In the genomic region with DNA sequence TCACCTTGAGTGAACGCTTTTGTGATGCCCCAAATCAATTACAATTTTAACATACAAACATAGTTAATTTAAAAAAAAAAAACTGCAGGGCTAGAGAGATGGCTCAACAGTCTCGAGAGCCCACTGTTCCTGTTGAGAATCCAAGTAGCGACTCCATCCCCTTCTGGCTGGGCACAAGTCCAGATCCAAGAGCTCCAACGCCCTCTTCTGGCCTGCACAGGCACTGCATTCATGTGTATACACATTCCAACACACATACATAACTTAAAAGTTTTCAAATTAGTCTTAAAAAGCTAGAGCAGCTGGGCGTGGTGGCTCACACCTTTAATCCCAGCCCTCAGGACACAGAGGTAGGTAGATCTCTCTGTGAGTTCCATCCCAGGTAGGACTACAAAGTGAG, we compare ENCODE assay signal across 12 mouse cellular contexts. TPM values are rescaled to one million over a fixed set of nuclear protein-coding genes. Genes with fewer than 3 reads are reported as not detected.
A peak's percentile ranks its signal among the peaks of the same experiment; 100 is the strongest.
DNase-seq lines count a peak whose midpoint lies in the region; ATAC-seq and TF ChIP-seq lines count a peak whose summit lies in the region.
"Had no signal": no experiment of that assay in that cellular context is flagged by ENCODE, and none has a peak within 500 bp of the region (broad histone marks: within the 10 kb centered on the region; RNA-seq: fewer than 3 reads in every experiment).

No protein-coding gene starts in this region.

- no peaks in the 10 kb centered on the region for H3K27me3 ChIP-seq in kidney, postnatal 0 days (ENCODE audit: insufficient read depth, low read length)
- no peaks in the 10 kb centered on the region for H3K27me3 ChIP-seq in kidney, embryonic 14.5 days (ENCODE audit: control insufficient read depth, insufficient read depth, low read length)
- H3K27me3 ChIP-seq: midbrain, embryonic 12.5 days had no signal

- H3K36me3 ChIP-seq in kidney, postnatal 0 days (ENCODE audit: insufficient read depth, low read length), result no peaks in the 10 kb centered on the region
- no peaks in the 10 kb centered on the region for H3K36me3 ChIP-seq in kidney, embryonic 14.5 days (ENCODE audit: control insufficient read depth, insufficient read depth, low read length)
- H3K36me3 ChIP-seq: forebrain, embryonic 10.5 days; midbrain, embryonic 12.5 days had no signal

- no peak overlapping the region for H3K4me2 ChIP-seq in kidney, postnatal 0 days (ENCODE audit: low read length)
- no peak overlapping the region for H3K4me2 ChIP-seq in kidney, embryonic 14.5 days (replicated peaks; ENCODE audit: low read depth, low read length)
- H3K4me2 ChIP-seq: midbrain, embryonic 12.5 days had no signal

- TF ChIP-seq CTCF in kidney, postnatal 0 days (IDR thresholded peaks at IDR 0.05; ENCODE audit: low read depth), result peak; percentile 55; the same call in 1 of the 2 replicates
- peak; percentile 31; the same call in 1 of the 2 replicates for TF ChIP-seq CTCF in brain, embryonic 14.5 days (IDR thresholded peaks at IDR 0.05; ENCODE audit: borderline replicate concordance, extremely low read depth, insufficient read depth, insufficient read length)

- no peak for ATAC-seq in kidney, postnatal 0 days (replicated peaks; ENCODE audit: low FRiP score, low read depth)
- ATAC-seq in kidney, embryonic 14.5 days (ENCODE audit: low FRiP score, low TSS enrichment), result no peak

- H3K4me3 ChIP-seq in kidney, postnatal 0 days (replicated peaks; ENCODE audit: low read depth, low read length), result no peak overlapping the region
- H3K4me3 ChIP-seq in kidney, embryonic 14.5 days (ENCODE audit: low read length), result no peak overlapping the region
- H3K4me3 ChIP-seq: forebrain, embryonic 10.5 days; midbrain, embryonic 12.5 days had no signal

- H3K9me3 ChIP-seq in kidney, postnatal 0 days (replicated peaks; ENCODE audit: low read length), result no peaks in the 10 kb centered on the region
- no peaks in the 10 kb centered on the region for H3K9me3 ChIP-seq in kidney, embryonic 14.5 days (ENCODE audit: control insufficient read depth, low read length)
- H3K9me3 ChIP-seq: forebrain, embryonic 10.5 days; midbrain, embryonic 12.5 days had no signal

- H3K4me1 ChIP-seq in kidney, postnatal 0 days (replicated peaks; ENCODE audit: insufficient read depth, low read length), result no peaks in the 10 kb centered on the region
- no peaks in the 10 kb centered on the region for H3K4me1 ChIP-seq in kidney, embryonic 14.5 days (ENCODE audit: control insufficient read depth, insufficient read depth, low read length)
- H3K4me1 ChIP-seq: forebrain, embryonic 10.5 days; midbrain, embryonic 12.5 days had no signal

- H3K27ac ChIP-seq in kidney, postnatal 0 days, result no peak overlapping the region
- no peak overlapping the region for H3K27ac ChIP-seq in kidney, embryonic 14.5 days (ENCODE audit: low read depth, low read length)
- H3K27ac ChIP-seq: forebrain, embryonic 10.5 days; midbrain, embryonic 12.5 days had no signal

- H3K9ac ChIP-seq in kidney, postnatal 0 days (ENCODE audit: low read depth, low read length), result no peak overlapping the region
- H3K9ac ChIP-seq in kidney, embryonic 14.5 days (ENCODE audit: low read depth, low read length), result no peak overlapping the region
- H3K9ac ChIP-seq: midbrain, embryonic 12.5 days had no signal

- 66% methylated on average over 5 of the region's 5 CpGs for WGBS in kidney, postnatal 0 days
- 62% methylated on average over 5 of the region's 5 CpGs for WGBS in kidney, embryonic 14.5 days

- DNase-seq in kidney, postnatal 0 days (ENCODE audit: low spot score), result peak; percentile 15
- DNase-seq in right cerebral cortex, postnatal 4 days, result peak; percentile 34
- DNase-seq in right cerebral cortex, adult 2 months (ENCODE audit: low spot score in 2 of 2), result no peak
- no peak for DNase-seq in brain, embryonic 14.5 days (ENCODE audit: low read depth)
- peak; percentile 44 to 47 for DNase-seq in thymus, postnatal 36 days
- no peak for DNase-seq in urinary bladder, postnatal 25 days (ENCODE audit: low spot score)
- DNase-seq in adrenal gland, adult 2 months, result no peak
- DNase-seq: cerebellum, adult 18-20 months; kidney, adult 2 months had no signal

- no peak for TF ChIP-seq POLR2A in brain, embryonic 14.5 days (IDR thresholded peaks at IDR 0.05; ENCODE audit: borderline replicate concordance, extremely low read depth, insufficient read depth, insufficient read length, poor library complexity, severe bottlenecking)

RNA-seq across cellular contexts. Expression of gene Psmg1, which starts 34.1 kb away (rescaled TPM):
- 73.8 and 81.5 TPM in 2 replicates for polyA plus RNA-seq in kidney, postnatal 0 days (2015; fragmentation: Nextera tagmentation; extraction: Ambion mirVana)
- polyA plus RNA-seq in kidney, embryonic 14.5 days (2014; fragmentation: Nextera tagmentation; extraction: Ambion mirVana), result 99.2 and 105 TPM in 2 replicates
- 43.5 and 48.8 TPM in 2 replicates for polyA plus RNA-seq in brain, embryonic 14.5 days (2012; rRNA removed)
- 10 to 100 TPM; 32.1 to 33.2 TPM for total RNA-seq in adrenal gland, adult 2 months (2021)
- 6.8 and 8.6 TPM in 2 replicates for polyA plus RNA-seq in adrenal gland, adult 2 months (2012; rRNA removed)

Comparison
In these comparisons a context has a peak if more than half of its experiments do, and no peak if none do; other contexts are left out.
1. DNase-seq: peak in kidney, postnatal 0 days (single experiment), right cerebral cortex, postnatal 4 days (single experiment) and thymus, postnatal 36 days (2 of 2); none in right cerebral cortex, adult 2 months (0 of 2), brain, embryonic 14.5 days (single experiment), urinary bladder, postnatal 25 days (single experiment) and adrenal gland, adult 2 months (single experiment).